In the genomic region with DNA sequence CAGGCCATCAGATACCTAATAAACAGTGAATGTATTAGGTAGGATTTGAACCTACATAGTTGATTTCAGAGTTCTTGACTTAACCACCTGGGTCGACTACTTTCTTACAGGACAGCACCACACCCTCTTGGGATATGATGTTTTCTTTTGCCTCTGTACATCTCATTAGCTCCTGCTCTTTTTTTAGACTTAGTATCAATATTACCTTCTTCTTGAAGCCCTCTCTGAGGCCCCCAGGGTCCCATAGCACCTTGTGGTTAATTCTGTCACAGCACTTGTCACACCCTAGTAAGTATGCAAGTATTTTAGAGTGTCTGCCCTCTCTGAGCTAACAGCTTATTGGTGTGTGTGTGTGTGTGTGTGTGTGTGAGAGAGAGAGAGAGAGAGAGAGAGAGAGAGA, we compare ENCODE assay signal across 33 mouse cellular contexts.
"Had no signal": no experiment of that assay in that cellular context is flagged by ENCODE, and none has a peak within 500 bp of the region (broad histone marks: within the 10 kb centered on the region; RNA-seq: fewer than 3 reads in every experiment).

No protein-coding gene starts in this region.

- H3K4me3 ChIP-seq: heart, embryonic 12.5 days; heart, embryonic 13.5 days; heart, embryonic 15.5 days; hindbrain, embryonic 10.5 days; hindbrain, embryonic 12.5 days; hindbrain, embryonic 13.5 days; hindbrain, embryonic 15.5 days; intestine, embryonic 15.5 days; kidney, embryonic 15.5 days; layer of hippocampus, adult 2 months; left cerebral cortex, adult 2 months had no signal

- H3K27me3 ChIP-seq: heart, embryonic 12.5 days; heart, embryonic 13.5 days; heart, embryonic 15.5 days; hindbrain, embryonic 12.5 days; hindbrain, embryonic 13.5 days; hindbrain, embryonic 15.5 days; intestine, embryonic 15.5 days; kidney, embryonic 15.5 days had no signal

- H3K9me3 ChIP-seq: heart, embryonic 12.5 days; heart, embryonic 13.5 days; heart, embryonic 15.5 days; hindbrain, embryonic 10.5 days; hindbrain, embryonic 12.5 days; hindbrain, embryonic 13.5 days; hindbrain, embryonic 15.5 days; intestine, embryonic 15.5 days; kidney, embryonic 15.5 days had no signal

- DNase-seq: heart, postnatal 10 days; heart, postnatal 14 days; heart, postnatal 4 days; kidney, adult 11 months; kidney, adult 18-20 months; kidney, adult 2 months; kidney, adult 8-10 months; kidney, adult 9 months; kidney, postnatal 10 days; kidney, postnatal 14 days; kidney, postnatal 25 days; kidney, postnatal 36 days; kidney, postnatal 4 days; layer of hippocampus, adult 9-11 months; layer of hippocampus, postnatal 36 days had no signal

- H3K36me3 ChIP-seq: heart, embryonic 12.5 days; heart, embryonic 13.5 days; heart, embryonic 15.5 days; hindbrain, embryonic 10.5 days; hindbrain, embryonic 12.5 days; hindbrain, embryonic 13.5 days; hindbrain, embryonic 15.5 days; intestine, embryonic 15.5 days; kidney, embryonic 15.5 days had no signal

- ATAC-seq: hindbrain, embryonic 16.5 days; hindbrain, postnatal 0 days; inflammation-experienced regulatory T-cells, adult 6 months; intestine, embryonic 15.5 days; intestine, embryonic 16.5 days; intestine, postnatal 0 days had no signal

- H3K4me1 ChIP-seq: heart, embryonic 12.5 days; heart, embryonic 13.5 days; heart, embryonic 15.5 days; hindbrain, embryonic 10.5 days; hindbrain, embryonic 12.5 days; hindbrain, embryonic 15.5 days; intestine, embryonic 15.5 days; kidney, embryonic 15.5 days had no signal

- H3K9ac ChIP-seq: heart, embryonic 12.5 days; heart, embryonic 13.5 days; heart, embryonic 15.5 days; hindbrain, embryonic 12.5 days; hindbrain, embryonic 13.5 days; hindbrain, embryonic 14.5 days; hindbrain, embryonic 15.5 days; intestine, embryonic 15.5 days; kidney, embryonic 15.5 days had no signal

- H3K4me2 ChIP-seq: heart, embryonic 12.5 days; heart, embryonic 13.5 days; heart, embryonic 15.5 days; hindbrain, embryonic 12.5 days; hindbrain, embryonic 13.5 days; hindbrain, embryonic 14.5 days; hindbrain, embryonic 15.5 days; intestine, embryonic 15.5 days; kidney, embryonic 15.5 days had no signal

- H3K27ac ChIP-seq: heart, embryonic 13.5 days; heart, embryonic 15.5 days; hindbrain, embryonic 10.5 days; hindbrain, embryonic 12.5 days; hindbrain, embryonic 13.5 days; hindbrain, embryonic 14.5 days; hindbrain, embryonic 15.5 days; hindbrain, postnatal 0 days; intestine, embryonic 15.5 days; kidney, embryonic 15.5 days; kidney, postnatal 0 days; layer of hippocampus, adult 2 months; left cerebral cortex, adult 2 months had no signal
